Mouse (Mus musculus) CH12F3 (cell line): ENCODE results near the gene Xpo4.

Experiments
- in situ Hi-C: fragments of 300-500 bp; cut with MboI; formaldehyde crosslinking; loops from 2 replicates; pipeline ENCODE4 v1.14.3; 2020; ENCODE audit warnings: low sequenced_read_pairs

The Xpo4 gene

DNA sequence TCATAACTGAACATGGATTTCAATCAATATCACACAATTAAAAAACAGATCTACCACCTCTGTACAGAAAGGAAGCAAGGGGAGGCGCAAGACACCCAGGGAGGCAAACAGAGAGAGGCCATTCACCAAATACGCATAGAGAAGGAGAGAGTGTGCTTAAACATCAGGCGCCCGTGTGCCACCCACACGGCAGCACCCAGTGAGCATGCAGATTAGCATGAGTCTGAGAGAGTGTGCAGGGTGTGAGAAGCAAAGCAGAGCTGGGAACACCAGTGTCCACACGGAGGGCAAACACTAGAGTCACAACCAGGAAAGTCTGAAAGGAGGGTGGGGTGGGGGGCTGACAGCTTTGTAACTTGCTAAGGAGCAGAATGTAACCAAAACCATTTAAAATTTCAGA, 49.4 kb downstream of the Xpo4 start:
- in situ Hi-C loops = no loop called here

DNA sequence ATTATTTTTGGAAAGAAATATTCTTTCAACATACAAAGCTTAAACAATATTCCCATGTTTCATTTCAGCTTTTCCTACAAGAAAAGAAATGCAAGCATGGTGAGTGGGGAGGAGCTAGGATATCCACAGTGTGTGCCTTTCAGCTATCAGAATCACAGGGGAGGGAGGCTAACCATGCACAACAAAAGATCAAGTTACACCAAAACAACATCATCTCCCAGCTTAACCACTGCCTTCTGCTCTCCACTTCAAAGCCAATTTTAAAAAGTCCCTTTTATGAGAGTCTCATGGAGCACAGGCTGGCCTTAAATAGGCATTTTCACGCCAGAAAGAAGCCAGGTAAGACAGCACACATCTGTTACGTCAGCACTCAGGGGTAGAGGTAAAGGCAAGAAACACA, 54.2 kb downstream of the Xpo4 start:
- in situ Hi-C loops = no loop called here

DNA sequence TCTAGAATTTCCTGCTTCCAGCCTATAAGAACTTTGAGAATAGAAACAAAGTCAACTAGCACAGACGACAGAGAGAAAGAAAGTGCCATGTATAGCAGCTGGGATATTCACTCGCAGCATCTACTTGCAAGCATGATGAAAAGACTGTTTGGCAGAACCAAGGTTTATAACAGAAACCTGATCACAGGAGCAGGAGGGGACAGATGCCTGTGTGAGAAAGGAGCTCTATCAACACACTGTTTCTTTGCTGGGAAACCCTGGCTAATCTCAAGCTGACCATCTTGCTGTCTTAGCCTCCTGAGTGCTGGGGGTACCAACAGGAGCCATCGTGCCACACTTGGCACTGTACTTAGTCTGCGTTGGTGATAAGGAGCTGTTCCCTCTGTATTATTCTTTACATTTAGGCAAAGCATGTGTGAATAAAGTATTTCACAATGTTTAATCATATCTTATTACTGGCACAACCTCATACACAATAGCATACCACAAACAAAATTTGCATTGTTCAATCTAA, 55.4 kb downstream of the Xpo4 start:
- in situ Hi-C loops = no loop called here

DNA sequence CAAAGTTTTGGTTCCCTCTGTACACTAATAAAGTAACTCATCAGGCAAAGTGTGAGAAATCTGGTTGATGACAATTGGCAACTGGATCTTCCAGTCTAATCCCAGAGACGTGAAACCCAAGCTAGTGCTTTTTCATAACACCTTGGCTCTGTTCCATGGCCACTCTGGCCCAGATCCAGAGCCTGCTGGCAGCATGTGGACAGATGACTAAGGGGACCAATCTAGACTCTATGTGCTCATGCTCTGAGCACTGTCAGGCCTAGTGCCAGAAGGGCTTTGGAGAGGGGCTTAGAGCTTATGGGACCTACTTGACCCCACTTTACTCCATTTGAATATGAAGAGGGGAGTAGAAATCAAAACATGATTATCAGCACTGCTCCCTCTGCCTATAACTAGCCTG, 57.7 kb downstream of the Xpo4 start:
- in situ Hi-C loops = no loop called here

DNA sequence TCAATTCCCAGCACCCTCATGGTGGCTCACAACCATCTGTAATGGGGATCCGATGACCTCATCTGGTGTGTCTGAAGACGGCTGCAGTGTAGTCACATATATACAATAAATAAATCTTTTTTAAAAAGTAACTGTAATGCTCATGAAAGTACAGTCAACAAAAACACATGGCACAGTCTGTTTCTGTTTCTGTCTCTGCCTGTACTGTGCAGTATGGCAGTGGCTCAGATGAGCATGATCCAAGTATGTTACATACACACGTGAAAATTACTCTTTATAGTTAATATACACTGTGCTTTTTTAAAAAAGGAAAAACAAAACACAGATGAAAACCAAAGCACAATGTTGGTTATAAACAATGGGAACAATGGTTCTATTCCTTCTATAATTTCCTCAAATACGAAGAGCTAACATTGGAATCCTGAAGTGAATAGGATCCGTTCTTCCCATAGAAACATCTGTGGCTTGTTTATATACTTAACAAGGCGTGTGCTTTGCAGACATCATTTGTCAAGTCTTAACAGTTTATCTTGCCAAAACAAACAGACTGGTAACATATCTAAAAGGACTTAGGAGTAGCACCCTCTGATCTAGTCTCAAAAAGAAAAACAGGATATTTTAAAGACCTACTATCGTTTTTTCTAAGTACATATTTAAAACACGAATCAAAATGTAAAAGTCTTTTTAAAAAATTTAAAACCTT, 58.4 kb downstream of the Xpo4 start:
- in situ Hi-C loops = no loop called here

DNA sequence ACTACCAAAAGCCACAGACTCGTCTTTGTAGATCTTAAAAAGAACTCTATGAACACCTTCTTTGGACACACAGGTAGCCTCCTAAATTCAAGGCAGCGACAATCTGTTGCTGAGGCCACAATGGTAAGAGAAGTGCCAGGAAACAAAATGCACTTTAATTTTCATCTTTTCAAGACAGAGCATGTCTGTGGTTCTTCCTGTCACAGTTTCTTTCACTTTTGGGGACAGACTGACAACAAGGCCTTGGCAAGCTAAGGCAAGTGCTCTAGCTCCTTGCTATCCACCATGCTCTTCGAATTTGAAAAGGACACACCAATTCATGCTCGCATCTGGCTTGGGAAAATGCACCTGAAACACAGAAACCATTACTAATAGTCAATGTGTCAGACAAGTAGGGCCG, 72.0 kb downstream of the Xpo4 start:
- in situ Hi-C loops = no loop called here

DNA sequence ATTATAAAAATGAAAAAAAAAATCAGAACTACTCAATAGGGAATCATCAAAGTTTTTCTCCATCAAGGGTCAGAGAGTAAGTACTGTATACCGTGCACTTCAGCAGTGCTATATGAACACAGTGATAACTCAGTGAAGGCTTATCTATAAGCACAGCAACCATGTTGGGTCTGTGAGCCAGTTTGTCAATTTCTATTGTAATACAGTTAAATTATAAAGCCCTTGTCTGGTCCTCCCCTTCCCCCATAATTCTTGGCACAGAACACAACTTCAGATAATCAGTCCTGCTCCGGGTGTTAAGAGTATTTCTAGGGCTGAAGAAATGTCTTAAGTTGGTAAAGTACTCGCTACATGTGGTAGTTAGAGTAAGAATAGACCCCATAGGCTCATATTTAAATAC, 73.4 kb downstream of the Xpo4 start:
- in situ Hi-C loops = no loop called here

DNA sequence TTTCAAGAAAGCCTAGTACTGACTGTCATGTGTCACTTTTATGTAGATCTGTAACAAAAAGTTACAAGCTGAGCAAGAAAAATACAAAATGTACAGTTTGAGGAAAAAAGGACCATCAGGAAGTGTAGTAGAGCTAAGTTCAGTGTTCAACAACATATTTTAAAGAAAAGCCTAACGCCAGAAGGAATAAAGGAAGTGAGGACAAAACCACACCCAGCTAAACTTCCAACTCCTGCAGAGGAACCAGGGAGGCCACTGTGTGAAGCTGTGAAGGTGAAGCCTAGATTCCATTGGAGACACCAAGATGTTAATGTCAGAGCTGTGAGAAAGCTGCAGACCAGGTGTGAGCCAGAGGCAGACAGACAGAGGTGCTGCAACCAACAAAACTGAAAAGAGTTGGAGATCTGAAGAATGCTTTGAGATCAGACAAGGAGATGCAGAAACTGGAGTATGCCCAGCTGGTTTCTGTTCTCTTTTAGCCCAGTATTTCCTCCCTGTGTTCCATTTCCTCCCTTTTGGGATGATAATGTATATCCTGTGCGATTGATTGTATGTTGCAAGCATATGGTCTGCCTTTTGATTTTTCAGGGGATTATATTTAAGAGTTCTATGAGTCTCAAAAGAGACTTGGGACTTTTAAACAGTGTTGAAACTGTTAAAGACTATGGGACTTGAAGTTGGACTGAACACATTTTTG, 88.7 kb downstream of the Xpo4 start:
- in situ Hi-C loops = no loop called here

DNA sequence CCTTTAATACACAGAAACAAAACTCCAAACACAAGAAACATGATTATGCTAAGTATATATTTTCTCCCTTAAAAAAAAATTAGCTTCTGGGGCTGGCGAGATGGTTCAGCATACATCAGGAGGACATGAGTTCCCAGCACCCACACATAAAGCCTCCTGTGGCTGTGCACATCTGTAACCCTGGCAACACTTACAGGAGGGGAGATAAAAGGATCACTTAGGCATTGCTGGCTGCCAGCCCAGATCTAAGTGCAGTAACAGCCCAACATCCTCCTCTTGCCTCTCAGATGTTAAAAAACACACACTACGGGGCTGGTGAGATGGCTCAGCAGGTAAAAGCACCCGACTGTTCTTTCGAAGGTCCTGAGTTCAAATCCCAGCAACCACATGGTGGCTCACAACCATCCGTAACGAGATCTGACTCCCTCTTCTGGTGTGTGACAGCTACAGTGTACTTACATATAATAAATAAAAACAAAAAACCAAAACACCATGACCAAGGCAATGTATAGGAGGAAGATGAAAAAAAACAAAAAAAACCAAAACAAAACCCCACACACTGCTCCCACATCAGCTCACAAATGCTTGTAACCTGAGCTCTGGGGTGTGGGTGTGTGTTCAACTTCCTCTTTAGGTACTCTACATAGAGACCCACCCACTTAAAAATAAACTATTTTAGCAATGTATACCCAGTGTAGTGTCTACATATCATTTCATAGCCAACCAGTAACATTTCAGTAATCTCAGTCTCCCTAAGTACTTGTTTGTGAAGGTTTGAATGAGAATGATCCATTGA, 90.2 kb downstream of the Xpo4 start:
- in situ Hi-C loops = no loop called here

DNA sequence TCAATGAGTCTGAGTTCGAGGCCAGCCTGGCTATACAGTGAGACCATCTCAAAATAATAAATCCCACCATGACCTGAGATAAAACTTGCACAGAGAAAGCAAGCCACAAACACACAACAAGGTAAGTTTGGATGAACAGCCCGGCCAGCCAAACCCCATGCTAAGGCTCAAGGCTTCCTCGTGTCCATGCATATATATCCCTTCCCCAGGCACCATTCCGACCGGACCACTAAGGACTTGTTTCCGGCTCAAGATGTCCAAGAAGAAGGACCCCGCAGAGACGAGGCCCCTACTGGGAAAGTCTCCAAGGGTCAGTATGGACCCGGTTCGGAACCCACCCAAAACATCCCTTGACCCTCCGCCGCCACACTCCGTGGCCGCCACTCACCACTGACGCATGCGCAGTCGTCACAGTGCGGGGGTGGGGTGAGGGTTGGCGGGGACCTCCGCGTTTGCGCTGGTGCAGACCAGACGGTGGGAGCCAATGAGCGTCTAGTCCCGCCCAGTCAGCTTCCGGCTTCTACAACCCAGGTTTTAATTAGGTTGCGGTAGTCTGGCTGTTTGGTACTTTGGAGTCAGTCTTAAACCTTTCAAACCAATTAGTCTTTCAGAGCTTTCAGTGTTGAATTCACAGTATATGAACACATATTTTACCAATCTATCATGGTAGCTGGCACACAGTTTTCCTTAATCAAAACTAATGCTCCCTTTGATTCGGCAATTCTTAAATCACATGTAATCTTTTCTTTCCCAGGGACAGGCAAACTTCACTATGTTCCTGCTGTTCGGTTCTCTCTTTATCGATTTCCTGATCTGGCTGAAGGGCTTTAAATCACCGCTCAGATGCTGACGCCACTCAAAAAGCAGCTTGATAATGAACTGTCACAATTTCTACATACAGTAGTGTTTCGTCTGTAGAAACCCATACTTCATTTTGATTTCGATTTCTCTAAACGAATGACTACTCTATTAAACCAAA, 93.8 kb downstream of the Xpo4 start, which contains the start of gene Eef1akmt1:
Gene Eef1akmt1 (minus strand): TSS at position 458 of the 979 bp plus-strand sequence.
- in situ Hi-C loops = no loop called here

DNA sequence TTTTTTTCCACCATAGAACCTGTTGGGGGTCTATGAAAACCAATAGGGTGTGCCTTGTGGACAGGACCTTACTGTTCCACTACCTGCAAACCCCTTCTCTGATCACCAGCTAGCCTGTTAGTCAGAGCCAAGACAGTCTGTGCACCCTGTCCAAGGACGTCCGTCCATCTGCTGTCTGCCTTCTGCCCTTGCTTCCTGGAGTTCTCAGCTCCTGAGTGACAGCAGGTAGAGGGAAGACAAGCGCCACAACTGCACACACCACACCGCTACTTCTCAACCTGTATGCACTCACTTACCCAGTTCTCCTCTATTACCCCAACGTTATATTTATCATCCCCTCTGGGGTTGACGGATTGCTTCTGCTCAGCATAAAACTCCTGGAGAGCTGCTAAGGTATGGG, 99.6 kb downstream of the Xpo4 start:
- in situ Hi-C loops = no loop called here

DNA sequence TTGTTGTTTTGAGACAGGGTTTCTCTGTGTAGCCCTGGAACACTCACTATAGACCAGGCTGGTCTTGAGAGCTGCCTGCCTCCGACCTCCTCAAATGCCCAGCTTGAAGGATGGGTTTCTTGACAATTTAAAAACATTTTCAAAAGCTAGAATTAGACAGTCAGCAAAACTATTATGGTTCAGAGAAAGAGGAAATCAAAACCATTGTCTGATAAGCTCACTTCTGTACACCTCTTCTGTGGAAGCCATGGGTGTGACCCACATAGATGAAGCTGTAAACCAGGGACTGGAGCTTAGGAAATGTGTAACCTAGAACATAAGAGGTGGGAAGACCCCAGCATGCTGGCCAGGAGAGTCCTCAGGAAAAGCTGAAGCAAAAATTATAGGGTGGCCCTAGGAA, 108.3 kb downstream of the Xpo4 start:
- in situ Hi-C loops = no loop called here

DNA sequence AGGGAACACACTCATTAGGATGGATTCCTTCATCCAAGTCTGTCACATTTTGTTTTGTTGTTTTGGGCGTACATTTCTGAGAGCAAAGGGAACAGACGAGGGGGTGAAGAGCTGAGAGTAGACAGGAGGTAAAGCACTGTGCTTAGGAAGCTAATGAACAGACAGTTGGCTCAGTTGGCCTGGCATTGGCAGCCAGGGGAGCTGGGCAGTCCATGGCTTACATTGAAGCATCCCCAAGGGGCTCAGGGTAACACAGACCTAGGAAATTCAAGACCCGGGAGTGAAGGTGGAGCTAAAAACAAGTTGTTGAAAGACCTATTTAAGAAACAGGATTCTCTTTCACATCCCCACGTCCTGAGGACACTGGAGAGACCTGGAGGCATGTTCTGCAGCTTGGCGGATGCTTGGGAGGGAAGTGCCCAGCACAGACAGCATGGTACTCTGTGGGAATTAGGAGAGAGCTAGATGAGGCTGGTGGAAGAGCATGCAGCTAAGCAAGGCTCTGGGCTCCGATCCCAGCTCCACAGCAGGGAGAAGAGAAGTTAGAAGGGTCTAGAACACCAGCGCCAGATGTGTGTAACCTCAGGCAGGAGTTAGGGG, 109.7 kb downstream of the Xpo4 start:
- in situ Hi-C loops = no loop called here

DNA sequence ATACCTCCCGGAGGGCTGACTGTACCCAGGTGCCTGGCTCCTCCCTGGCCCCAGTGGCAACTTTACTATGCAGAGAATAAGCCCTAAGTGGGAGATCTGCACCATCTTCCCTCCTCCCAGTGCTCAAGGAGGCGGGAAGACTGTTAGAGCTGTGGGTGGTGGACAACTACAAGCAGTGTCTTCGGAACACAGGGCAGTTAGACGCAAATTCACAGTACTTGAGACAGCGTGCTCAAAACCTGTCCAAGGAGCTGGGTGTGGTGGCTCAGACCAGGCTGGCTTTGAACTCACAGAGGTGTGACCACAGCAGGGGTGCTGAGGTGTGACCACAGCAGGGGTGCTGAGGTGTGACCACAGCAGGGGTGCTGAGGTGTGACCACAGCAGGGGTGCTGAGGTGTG, 110.8 kb downstream of the Xpo4 start:
- in situ Hi-C loops = no loop called here

DNA sequence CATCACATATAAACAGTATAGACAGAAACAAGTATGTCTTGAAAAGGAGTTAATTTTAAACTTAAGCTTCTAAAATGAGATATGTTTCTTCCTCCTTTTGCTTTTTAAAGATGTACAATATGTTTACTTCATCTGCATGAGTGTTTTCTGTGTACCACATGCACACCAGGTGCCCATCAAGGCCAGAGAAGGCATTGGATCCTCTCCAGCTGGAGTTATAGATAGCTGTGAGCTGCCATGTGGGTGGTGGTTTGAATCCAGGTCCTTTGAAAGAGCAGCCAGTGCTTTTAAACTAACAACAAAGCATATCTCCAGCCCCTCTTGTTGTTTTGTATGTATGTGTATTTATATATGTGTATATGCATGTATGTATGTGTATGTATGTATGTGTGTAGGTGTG, 112.3 kb downstream of the Xpo4 start:
- in situ Hi-C loops = no loop called here

DNA sequence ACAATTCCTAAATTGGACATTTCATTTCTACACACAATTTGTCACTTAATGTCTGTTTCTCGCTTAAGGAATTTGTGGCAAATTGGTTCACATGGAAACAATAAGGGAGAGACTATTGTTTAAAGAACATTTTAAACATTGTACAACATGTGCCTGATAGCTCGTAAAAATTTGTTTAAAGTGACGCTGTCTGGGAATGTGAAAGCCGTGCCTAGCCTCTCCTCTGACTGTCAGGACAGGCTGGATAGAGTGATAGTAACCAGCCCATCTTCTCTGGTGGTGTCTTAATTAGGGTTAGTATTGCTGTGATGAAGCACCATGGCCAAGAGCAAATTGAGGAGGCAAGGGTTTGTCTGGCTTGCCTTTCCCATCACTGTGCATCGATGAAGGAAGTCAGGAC, 118.2 kb downstream of the Xpo4 start:
- in situ Hi-C loops = no loop called here

DNA sequence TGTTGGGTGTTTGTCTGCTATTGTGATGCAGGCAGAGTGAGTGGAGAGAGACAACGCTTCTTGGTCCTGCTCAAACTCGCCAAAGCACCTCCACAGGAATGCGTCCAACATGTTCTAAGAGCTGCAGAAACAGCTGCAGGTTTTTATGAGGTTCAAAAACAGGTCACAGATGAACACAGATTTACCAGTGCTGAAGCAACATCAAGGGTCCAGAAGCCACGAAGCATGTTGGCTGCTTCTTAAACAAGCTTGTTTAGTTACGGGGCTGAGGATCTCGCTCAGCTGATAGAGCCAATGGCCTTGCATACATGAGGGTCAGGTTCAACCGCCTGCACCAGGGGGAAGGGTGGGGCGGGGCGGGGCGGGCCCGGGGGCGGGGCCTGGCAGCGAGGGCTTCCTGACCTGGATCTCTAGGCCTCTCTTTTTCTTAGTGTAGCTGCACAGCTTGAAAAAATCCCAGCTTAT, 118.6 kb downstream of the Xpo4 start:
- in situ Hi-C loops = no loop called here

DNA sequence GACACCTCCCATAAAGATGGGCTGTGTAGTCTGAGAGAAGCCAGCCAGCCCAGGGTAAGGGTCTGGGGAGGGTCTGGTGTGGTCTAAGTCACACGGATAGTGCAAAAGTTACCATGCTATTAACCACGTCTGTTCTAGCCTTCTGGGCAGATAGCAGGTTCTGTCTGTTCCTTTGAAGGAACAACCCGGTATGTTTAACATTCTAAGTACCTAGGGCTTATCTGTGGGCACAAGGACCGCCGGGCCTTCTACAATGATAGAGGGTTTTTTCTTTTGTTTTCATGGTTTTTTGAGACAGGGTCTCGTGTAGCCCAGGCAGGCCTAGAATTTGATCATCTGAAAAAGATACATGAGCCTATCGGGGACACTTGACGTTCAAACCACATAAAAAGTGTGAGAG, 119.1 kb downstream of the Xpo4 start:
- in situ Hi-C loops = no loop called here

DNA sequence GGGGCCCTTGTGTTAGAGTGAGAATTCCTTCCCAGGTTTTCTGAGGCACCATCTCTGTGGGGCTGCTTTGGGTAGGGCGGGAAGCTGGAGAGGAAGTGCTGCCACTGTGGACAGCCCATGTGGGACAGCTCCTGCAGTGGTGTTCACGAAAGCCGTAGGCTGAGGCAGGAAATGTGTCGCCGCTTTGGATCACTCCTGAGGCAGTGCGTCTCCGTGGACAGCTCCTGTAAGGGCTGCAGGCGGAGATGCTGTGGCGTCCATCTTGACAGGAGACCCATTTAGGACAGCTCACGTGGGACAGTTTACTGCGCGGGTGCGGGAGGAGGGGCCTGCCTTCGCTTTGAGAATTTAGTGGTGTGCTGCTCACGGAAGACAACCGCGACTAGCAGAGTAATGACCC, 119.7 kb downstream of the Xpo4 start:
- in situ Hi-C loops = no loop called here

DNA sequence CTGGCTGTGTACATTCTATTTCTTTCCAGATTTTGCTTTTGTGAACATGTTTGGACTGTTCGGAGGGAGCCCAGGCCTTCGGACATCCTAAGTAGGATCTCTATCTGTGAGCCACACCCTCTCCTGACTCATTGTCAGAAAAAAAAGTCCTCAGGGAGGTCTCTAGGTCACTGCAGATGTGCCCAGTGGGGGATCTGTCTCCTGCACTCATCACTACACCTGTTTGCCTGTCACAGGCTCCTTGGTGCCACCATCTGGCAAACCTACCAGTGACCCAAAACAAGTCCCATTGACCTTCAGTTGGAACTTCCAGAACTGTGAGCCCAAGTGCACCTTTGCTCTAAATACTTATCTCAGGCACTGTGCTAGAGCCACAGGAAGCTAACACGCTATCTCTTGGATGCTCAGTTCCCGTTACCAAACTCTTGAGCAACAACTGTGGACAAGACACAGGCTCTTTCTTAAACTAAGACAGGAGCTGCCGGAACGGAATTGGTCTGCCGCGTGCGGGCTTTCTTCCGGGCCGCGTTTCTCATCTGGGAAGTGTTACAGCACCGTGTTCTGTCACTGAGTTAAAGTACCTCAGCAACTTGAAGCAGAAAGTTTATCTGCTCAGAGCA, 121.7 kb downstream of the Xpo4 start:
- in situ Hi-C loops = no loop called here
